Mouse (Mus musculus): ENCODE measurements at regions not wholly inside any gene's neighbourhood (a gene's known extent, or its start where the extent isn't known, plus 50 kb on each side); places are given as distances from the start of the nearest gene placed in this dataset.

DNA sequence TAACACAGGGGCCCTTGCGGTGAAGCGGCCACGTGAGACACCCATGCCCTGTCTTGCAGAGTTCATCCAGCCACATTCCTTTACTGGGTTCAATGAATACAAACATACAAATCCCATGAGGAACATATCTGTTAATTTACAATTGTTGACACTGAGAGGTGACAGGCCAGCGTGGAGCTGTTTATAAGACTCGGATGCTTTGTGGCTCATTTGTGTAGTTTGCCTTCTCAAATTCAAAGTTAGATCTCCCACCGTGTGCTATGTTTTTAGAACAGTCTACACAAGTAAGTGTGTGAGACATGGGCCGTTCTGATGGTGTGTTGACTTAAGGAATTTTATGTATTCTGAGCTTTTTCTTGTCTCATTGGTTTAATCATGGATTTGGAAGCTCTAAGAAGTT is 98.5 kb upstream of the Tpm1 start:
- no peak overlapping the region for H3K9ac ChIP-seq
- ATAC-seq (ENCODE audit: insufficient read depth) (0 out of 2 replicates have a peak, but pooled peaks have one; percentile 43), DNase-seq (peak; percentile 57)
- 30% methylated on average over 7 of the region's 7 CpGs for WGBS
- H3K4me1 ChIP-seq (ENCODE audit: insufficient read depth): peaks cover 9% of the 10 kb centered on the region; the same call in 1 of the 2 replicates
- no peaks in the 10 kb centered on the region for H3K27me3 ChIP-seq (ENCODE audit: insufficient read depth, low read length)
- TF ChIP-seq CTCF (IDR thresholded peaks at IDR 0.05; ENCODE audit: low read depth): no peak
- H3K9me3 ChIP-seq (ENCODE audit: low read depth, low read length): no peaks in the 10 kb centered on the region
- H3K4me2 ChIP-seq: no peak overlapping the region
- no peak overlapping the region for H3K27ac ChIP-seq (ENCODE audit: low read depth)
- no peaks in the 10 kb centered on the region for H3K36me3 ChIP-seq (ENCODE audit: insufficient read depth)
- H3K4me3 ChIP-seq (ENCODE audit: low read depth, low read length): no peak overlapping the region

DNA sequence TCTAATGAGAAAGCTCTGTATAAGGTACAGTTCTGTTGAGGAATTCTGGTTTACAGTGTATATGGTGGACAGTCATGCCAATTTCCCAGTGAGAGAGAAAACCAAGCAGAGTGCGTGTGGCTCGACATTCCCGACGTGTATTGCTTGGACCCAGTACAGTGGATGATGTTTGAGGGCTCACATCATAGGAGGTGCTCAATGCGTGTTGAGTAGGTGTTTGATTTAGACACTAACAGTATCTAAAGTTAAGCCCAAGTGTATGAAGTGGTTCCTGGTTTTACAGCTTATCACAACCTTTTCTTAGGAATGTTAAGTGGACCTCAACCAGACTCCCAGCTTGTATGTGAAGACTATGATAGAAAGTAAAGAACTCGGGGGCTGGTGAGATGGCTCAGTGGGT is 96.2 kb upstream of the Tpm1 start:
- Histone ChIP-seq H3K9me3 (ENCODE audit: low read depth, low read length) (no peaks in the 10 kb centered on the region), H3K4me1 (ENCODE audit: insufficient read depth) (no peaks in the 10 kb centered on the region), H3K4me2 (no peak overlapping the region), H3K36me3 (ENCODE audit: insufficient read depth) (no peaks in the 10 kb centered on the region), H3K27ac (ENCODE audit: low read depth) (no peak overlapping the region), H3K9ac (no peak overlapping the region), H3K27me3 (ENCODE audit: insufficient read depth, low read length) (no peaks in the 10 kb centered on the region), H3K4me3 (ENCODE audit: low read depth, low read length) (no peak overlapping the region)
- ATAC-seq (ENCODE audit: insufficient read depth) (peak; percentile 69; the same call in 1 of the 2 replicates), DNase-seq (peak; percentile 39)
- no peak for TF ChIP-seq CTCF (IDR thresholded peaks at IDR 0.05; ENCODE audit: low read depth)
- WGBS: 75% methylated on average over 6 of the region's 6 CpGs

DNA sequence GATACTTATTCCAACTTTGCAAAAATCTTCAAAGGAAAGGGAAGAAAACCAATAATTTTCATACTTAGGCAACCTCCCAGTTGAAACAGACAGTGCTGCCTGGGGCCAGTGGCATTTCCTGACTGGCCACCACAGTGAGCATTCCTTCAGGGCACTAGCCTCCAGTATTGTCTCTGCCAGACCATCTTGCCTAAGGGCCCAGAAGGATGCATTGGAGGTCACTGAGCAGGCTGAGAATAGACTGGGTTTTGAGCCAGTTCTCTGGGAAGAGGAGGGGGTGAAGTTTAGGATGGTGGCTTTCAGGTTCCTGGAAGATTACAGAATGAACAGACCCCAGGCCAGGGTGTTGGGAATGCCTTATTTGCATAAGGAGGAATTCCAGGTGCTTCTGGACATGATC is 95.3 kb upstream of the Tpm1 start:
- Histone ChIP-seq H3K9ac (no peak overlapping the region), H3K4me3 (ENCODE audit: low read depth, low read length) (no peak overlapping the region), H3K4me2 (no peak overlapping the region), H3K27me3 (ENCODE audit: insufficient read depth, low read length) (no peaks in the 10 kb centered on the region), H3K36me3 (ENCODE audit: insufficient read depth) (no peaks in the 10 kb centered on the region), H3K4me1 (ENCODE audit: insufficient read depth) (no peaks in the 10 kb centered on the region), H3K9me3 (ENCODE audit: low read depth, low read length) (no peaks in the 10 kb centered on the region), H3K27ac (ENCODE audit: low read depth) (no peak overlapping the region)
- no peak for TF ChIP-seq CTCF (IDR thresholded peaks at IDR 0.05; ENCODE audit: low read depth)
- no peak for DNase-seq
- ATAC-seq (ENCODE audit: insufficient read depth): no peak

DNA sequence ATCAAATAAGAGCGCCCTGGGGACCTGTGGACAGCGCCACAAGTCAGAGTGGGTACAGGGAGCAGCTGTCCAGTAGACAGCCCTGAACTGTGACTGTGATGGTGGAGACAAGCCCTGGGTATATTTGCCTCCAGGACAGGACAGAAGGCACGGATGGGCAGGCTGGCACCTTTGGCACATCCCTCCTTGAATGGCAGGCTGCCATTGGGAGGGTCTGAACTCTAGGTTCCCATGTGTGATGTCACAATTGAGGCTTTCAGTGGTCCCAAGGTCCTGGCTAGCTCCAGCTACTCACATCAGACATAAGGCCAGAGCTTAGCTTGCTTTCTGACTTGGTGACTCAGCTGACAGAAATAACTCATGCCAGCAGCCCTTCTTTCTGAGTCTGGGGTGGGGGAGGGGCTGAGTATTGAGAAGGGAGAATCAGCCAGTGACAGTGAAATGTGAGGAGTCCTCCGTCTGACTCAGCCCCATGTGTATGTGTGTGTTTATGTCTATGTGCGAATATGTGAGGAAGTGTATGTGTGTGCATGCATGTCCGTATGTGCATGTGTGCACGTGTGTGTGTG is 91.2 kb upstream of the Tpm1 start:
- no peak overlapping the region for H3K4me3 ChIP-seq (ENCODE audit: low read depth, low read length)
- no peaks in the 10 kb centered on the region for H3K36me3 ChIP-seq (ENCODE audit: insufficient read depth)
- no peak overlapping the region for H3K4me2 ChIP-seq
- ATAC-seq (ENCODE audit: insufficient read depth) (no peak), DNase-seq (peak; percentile 18)
- 57% methylated on average over 7 of the region's 7 CpGs for WGBS
- H3K4me1 ChIP-seq (ENCODE audit: insufficient read depth): peaks cover 6% of the 10 kb centered on the region; the same call in 1 of the 2 replicates
- no peaks in the 10 kb centered on the region for H3K9me3 ChIP-seq (ENCODE audit: low read depth, low read length)
- H3K27ac ChIP-seq (ENCODE audit: low read depth): 0 out of 2 replicates have a peak overlapping the region, but pooled peaks have one; percentile 18
- TF ChIP-seq CTCF (IDR thresholded peaks at IDR 0.05; ENCODE audit: low read depth): no peak
- H3K27me3 ChIP-seq (ENCODE audit: insufficient read depth, low read length): no peaks in the 10 kb centered on the region
- no peak overlapping the region for H3K9ac ChIP-seq

DNA sequence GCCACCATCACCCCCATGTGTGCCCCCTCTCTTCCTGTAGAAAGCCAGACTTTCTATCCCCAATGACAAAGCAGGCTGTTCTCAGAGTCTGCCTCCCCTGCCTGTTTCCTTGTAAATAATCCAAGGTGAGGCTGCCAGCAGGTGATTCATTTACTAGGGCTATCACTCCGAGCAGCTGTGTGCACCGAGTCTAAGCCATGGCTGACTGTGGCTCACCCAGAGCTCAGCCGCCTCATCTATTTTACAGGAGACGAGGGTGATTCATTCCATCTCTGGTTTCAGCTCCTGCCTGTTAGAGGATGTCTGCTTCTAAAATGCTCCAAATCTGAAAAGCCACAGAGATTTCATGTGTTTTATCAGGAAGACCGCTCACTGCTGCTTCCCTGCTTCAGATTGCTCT is 88.5 kb upstream of the Tpm1 start:
- Histone ChIP-seq H3K9me3 (ENCODE audit: low read depth, low read length) (no peaks in the 10 kb centered on the region), H3K27me3 (ENCODE audit: insufficient read depth, low read length) (no peaks in the 10 kb centered on the region), H3K36me3 (ENCODE audit: insufficient read depth) (no peaks in the 10 kb centered on the region), H3K9ac (no peak overlapping the region), H3K4me2 (no peak overlapping the region), H3K27ac (ENCODE audit: low read depth) (no peak overlapping the region), H3K4me3 (ENCODE audit: low read depth, low read length) (no peak overlapping the region), H3K4me1 (ENCODE audit: insufficient read depth) (peaks cover 6% of the 10 kb centered on the region; the same call in 1 of the 2 replicates)
- DNase-seq (no peak), ATAC-seq (ENCODE audit: insufficient read depth) (no peak)
- WGBS: 41% methylated on average over 5 of the region's 5 CpGs
- no peak for TF ChIP-seq CTCF (IDR thresholded peaks at IDR 0.05; ENCODE audit: low read depth)

DNA sequence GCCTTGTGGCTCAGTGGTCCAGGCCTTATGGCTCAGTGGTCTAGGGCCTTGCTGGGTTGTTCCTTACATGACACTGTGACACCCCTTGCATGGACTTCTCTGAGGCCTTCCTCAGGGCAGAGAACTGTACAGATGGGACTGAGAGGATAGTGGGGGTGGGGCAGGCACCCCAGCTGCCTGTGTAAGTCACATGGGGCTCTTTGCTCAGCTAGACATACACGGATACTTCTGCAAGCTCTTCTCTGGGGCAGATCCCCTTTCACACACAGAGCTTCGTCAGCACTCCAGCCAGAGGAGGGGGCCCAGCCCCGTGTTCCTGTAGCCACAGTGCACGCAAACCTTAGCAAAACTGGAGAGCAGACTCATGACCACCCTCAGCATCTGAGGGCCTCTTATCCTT is 87.9 kb upstream of the Tpm1 start:
- Histone ChIP-seq H3K9ac (no peak overlapping the region), H3K4me3 (ENCODE audit: low read depth, low read length) (no peak overlapping the region), H3K27me3 (ENCODE audit: insufficient read depth, low read length) (no peaks in the 10 kb centered on the region), H3K4me2 (no peak overlapping the region), H3K36me3 (ENCODE audit: insufficient read depth) (no peaks in the 10 kb centered on the region), H3K4me1 (ENCODE audit: insufficient read depth) (peaks cover 6% of the 10 kb centered on the region; the same call in 1 of the 2 replicates), H3K27ac (ENCODE audit: low read depth) (no peak overlapping the region), H3K9me3 (ENCODE audit: low read depth, low read length) (no peaks in the 10 kb centered on the region)
- TF ChIP-seq CTCF (IDR thresholded peaks at IDR 0.05; ENCODE audit: low read depth): no peak
- no peak for DNase-seq
- ATAC-seq (ENCODE audit: insufficient read depth): no peak
- 30% methylated on average over 4 of the region's 4 CpGs for WGBS

DNA sequence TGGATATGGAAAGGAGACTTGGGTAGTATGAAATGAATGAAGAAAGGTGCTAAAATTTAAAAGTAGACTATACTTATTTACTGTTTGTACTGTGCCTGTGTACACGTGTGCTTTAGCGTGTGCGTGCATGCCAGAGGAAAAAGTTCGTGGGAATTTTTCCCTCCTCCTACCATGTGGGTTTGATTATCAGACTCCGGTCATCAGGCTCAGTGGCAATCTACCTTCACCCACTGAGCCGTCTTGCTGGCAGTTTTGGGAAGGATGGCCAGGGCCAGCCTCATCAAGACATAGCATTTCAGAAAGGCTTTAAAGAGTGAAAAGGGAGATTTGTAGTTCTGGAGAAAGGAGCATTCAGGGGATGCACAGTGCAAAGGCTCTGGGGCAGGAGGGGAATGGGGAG is 87.0 kb upstream of the Tpm1 start:
- WGBS: 82% methylated on average over 6 of the region's 6 CpGs
- H3K9ac ChIP-seq: no peak overlapping the region
- no peak overlapping the region for H3K4me3 ChIP-seq (ENCODE audit: low read depth, low read length)
- no peak overlapping the region for H3K4me2 ChIP-seq
- no peaks in the 10 kb centered on the region for H3K27me3 ChIP-seq (ENCODE audit: insufficient read depth, low read length)
- H3K9me3 ChIP-seq (ENCODE audit: low read depth, low read length): no peaks in the 10 kb centered on the region
- H3K27ac ChIP-seq (ENCODE audit: low read depth): no peak overlapping the region
- DNase-seq: no peak
- peaks cover 6% of the 10 kb centered on the region; the same call in 1 of the 2 replicates for H3K4me1 ChIP-seq (ENCODE audit: insufficient read depth)
- no peaks in the 10 kb centered on the region for H3K36me3 ChIP-seq (ENCODE audit: insufficient read depth)
- no peak for ATAC-seq (ENCODE audit: insufficient read depth)
- no peak for TF ChIP-seq CTCF (IDR thresholded peaks at IDR 0.05; ENCODE audit: low read depth)

All from lung, embryonic 14.5 days (tissue).